ENCODE assay signal across 9 mouse cellular contexts in the genomic region with DNA sequence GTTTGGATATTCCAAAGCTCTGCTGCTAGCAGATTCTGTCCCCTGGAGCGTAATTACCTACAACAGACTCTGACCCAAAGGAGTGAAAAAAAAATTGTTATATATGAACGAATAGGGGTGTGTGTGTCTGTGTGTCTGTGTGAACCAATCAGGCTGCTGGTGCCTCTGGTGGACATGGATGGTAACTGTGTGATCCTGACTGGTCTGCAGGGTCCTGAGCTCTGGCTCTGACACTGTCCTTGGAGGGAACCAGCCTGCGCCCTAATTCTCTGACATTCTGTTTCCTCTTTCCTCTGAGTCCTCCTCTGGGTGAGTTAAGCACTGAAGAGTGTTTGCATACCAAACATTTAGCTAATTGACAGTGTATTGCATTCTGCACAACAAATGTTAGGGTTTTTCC. TPM values are rescaled to one million over a fixed set of nuclear protein-coding genes. Genes with fewer than 3 reads are reported as not detected.
DNase-seq lines count a peak whose midpoint lies in the region; ATAC-seq and TF ChIP-seq lines count a peak whose summit lies in the region.
"Had no signal": no experiment of that assay in that cellular context is flagged by ENCODE, and none has a peak within 500 bp of the region (broad histone marks: within the 10 kb centered on the region; RNA-seq: fewer than 3 reads in every experiment).

No protein-coding gene starts in this region.

- no peak for TF ChIP-seq POLR2A in bone marrow, adult 2 months (IDR thresholded peaks at IDR 0.05; ENCODE audit: borderline replicate concordance, control insufficient read depth, low read depth, low read length)

- no peak for DNase-seq in forebrain, postnatal 0 days
- DNase-seq in forebrain, embryonic 11.5 days (ENCODE audit: low spot score) = no peak
- DNase-seq in 416B (ENCODE audit: low read depth) = peak; percentile 44
- no peak for DNase-seq in liver, embryonic 13.5 days
- no peak for DNase-seq in frontal cortex, postnatal 14 days (ENCODE audit: low spot score in 2 of 2)
- DNase-seq in ovary, adult 18-20 months (ENCODE audit: low spot score) = no peak

- no peaks in the 10 kb centered on the region for H3K27me3 ChIP-seq in forebrain, postnatal 0 days (ENCODE audit: insufficient read depth, low read length)
- H3K27me3 ChIP-seq in forebrain, embryonic 11.5 days (ENCODE audit: control insufficient read depth, insufficient read depth, low read length) = no peaks in the 10 kb centered on the region
- no peaks in the 10 kb centered on the region for H3K27me3 ChIP-seq in liver, embryonic 13.5 days
- no peaks in the 10 kb centered on the region for H3K27me3 ChIP-seq in hindbrain, embryonic 12.5 days
- H3K27me3 ChIP-seq: lung, embryonic 15.5 days had no signal

- no peak overlapping the region for H3K4me3 ChIP-seq in forebrain, postnatal 0 days (ENCODE audit: low read depth, low read length)
- H3K4me3 ChIP-seq in forebrain, embryonic 11.5 days (ENCODE audit: low read depth, low read length) = no peak overlapping the region
- no peak overlapping the region for H3K4me3 ChIP-seq in bone marrow, adult 2 months (replicated peaks; ENCODE audit: control insufficient read depth, low read depth, low read length)
- no peak overlapping the region for H3K4me3 ChIP-seq in liver, embryonic 13.5 days (replicated peaks)
- H3K4me3 ChIP-seq in hindbrain, embryonic 12.5 days = no peak overlapping the region
- H3K4me3 ChIP-seq: lung, embryonic 15.5 days had no signal

- WGBS in forebrain, postnatal 0 days = 62% methylated on average over 3 of the region's 3 CpGs
- WGBS in forebrain, embryonic 11.5 days = 71% methylated on average over 3 of the region's 3 CpGs
- WGBS in bone marrow, adult 2 months = 44% methylated on average over 3 of the region's 3 CpGs
- 52% methylated on average over 3 of the region's 3 CpGs for WGBS in liver, embryonic 13.5 days (ENCODE audit: insufficient replicate concordance)
- 64% methylated on average over 3 of the region's 3 CpGs for WGBS in hindbrain, embryonic 12.5 days

- no peaks in the 10 kb centered on the region for H3K9me3 ChIP-seq in forebrain, postnatal 0 days (ENCODE audit: low read length)
- H3K9me3 ChIP-seq in forebrain, embryonic 11.5 days (ENCODE audit: control insufficient read depth, low read length) = no peaks in the 10 kb centered on the region
- H3K9me3 ChIP-seq in liver, embryonic 13.5 days (replicated peaks) = no peaks in the 10 kb centered on the region
- no peaks in the 10 kb centered on the region for H3K9me3 ChIP-seq in hindbrain, embryonic 12.5 days (replicated peaks)
- H3K9me3 ChIP-seq: lung, embryonic 15.5 days had no signal

- ATAC-seq in forebrain, postnatal 0 days = no peak
- ATAC-seq in forebrain, embryonic 11.5 days (replicated peaks; ENCODE audit: low FRiP score) = no peak
- peak; percentile 84 for ATAC-seq in liver, embryonic 13.5 days (ENCODE audit: low read depth)
- ATAC-seq in hindbrain, embryonic 12.5 days (ENCODE audit: low FRiP score) = no peak

- peak; percentile 37 for TF ChIP-seq CTCF in forebrain, postnatal 0 days (IDR thresholded peaks at IDR 0.05; ENCODE audit: low read depth)
- TF ChIP-seq CTCF in bone marrow, adult 2 months (IDR thresholded peaks at IDR 0.05; ENCODE audit: control insufficient read depth, insufficient read depth, low read length) = peak; percentile 45; the same call in 1 of the 2 replicates

- no peaks in the 10 kb centered on the region for H3K4me1 ChIP-seq in forebrain, postnatal 0 days (ENCODE audit: insufficient read depth)
- H3K4me1 ChIP-seq in forebrain, embryonic 11.5 days (replicated peaks; ENCODE audit: control insufficient read depth, insufficient read depth, low read length) = no peaks in the 10 kb centered on the region
- H3K4me1 ChIP-seq in bone marrow, adult 2 months (ENCODE audit: control insufficient read depth, insufficient read depth, low read length) = no peaks in the 10 kb centered on the region; the same call in none of the 2 replicates
- H3K4me1 ChIP-seq in liver, embryonic 13.5 days (replicated peaks) = peaks cover 69% of the 10 kb centered on the region
- H3K4me1 ChIP-seq in hindbrain, embryonic 12.5 days = no peaks in the 10 kb centered on the region
- H3K4me1 ChIP-seq: lung, embryonic 15.5 days had no signal

- no peaks in the 10 kb centered on the region for H3K36me3 ChIP-seq in forebrain, postnatal 0 days (ENCODE audit: insufficient read depth)
- H3K36me3 ChIP-seq in forebrain, embryonic 11.5 days (ENCODE audit: control insufficient read depth, insufficient read depth, low read length) = no peaks in the 10 kb centered on the region
- H3K36me3 ChIP-seq in liver, embryonic 13.5 days = no peaks in the 10 kb centered on the region
- no peaks in the 10 kb centered on the region for H3K36me3 ChIP-seq in hindbrain, embryonic 12.5 days
- H3K36me3 ChIP-seq: lung, embryonic 15.5 days had no signal

- H3K27ac ChIP-seq in forebrain, postnatal 0 days (ENCODE audit: low read depth, low read length) = no peak overlapping the region
- no peak overlapping the region for H3K27ac ChIP-seq in forebrain, embryonic 11.5 days (ENCODE audit: low read depth, low read length)
- no peak overlapping the region for H3K27ac ChIP-seq in bone marrow, adult 2 months (ENCODE audit: control insufficient read depth, insufficient read depth, low read depth, low read length, poor library complexity)
- peak overlapping the region; percentile 100 for H3K27ac ChIP-seq in liver, embryonic 13.5 days
- no peak overlapping the region for H3K27ac ChIP-seq in hindbrain, embryonic 12.5 days
- H3K27ac ChIP-seq: lung, embryonic 15.5 days had no signal

- no peak overlapping the region for H3K4me2 ChIP-seq in forebrain, postnatal 0 days (ENCODE audit: low read depth)
- H3K4me2 ChIP-seq in forebrain, embryonic 11.5 days (ENCODE audit: low read depth, low read length, severe bottlenecking) = no peak overlapping the region
- no peak overlapping the region for H3K4me2 ChIP-seq in liver, embryonic 13.5 days
- H3K4me2 ChIP-seq in hindbrain, embryonic 12.5 days (replicated peaks) = no peak overlapping the region
- H3K4me2 ChIP-seq: lung, embryonic 15.5 days had no signal

- no peak overlapping the region for H3K9ac ChIP-seq in forebrain, postnatal 0 days
- no peak overlapping the region for H3K9ac ChIP-seq in forebrain, embryonic 11.5 days (ENCODE audit: low read length)
- peak overlapping the region; percentile 26; the same call in 1 of the 2 replicates for H3K9ac ChIP-seq in liver, embryonic 13.5 days
- no peak overlapping the region for H3K9ac ChIP-seq in hindbrain, embryonic 12.5 days
- H3K9ac ChIP-seq: lung, embryonic 15.5 days had no signal

RNA-seq across cellular contexts. Expression of a gene that starts 4.2 kb away (rescaled TPM):
- not detected in 2 replicates for total RNA-seq in forebrain, postnatal 0 days (2014; rRNA removed)
- polyA plus RNA-seq in forebrain, postnatal 0 days (2015; fragmentation: Nextera tagmentation; extraction: Ambion mirVana) = not detected in 2 replicates
- 19.7 and 21.0 TPM in 2 replicates for polyA plus RNA-seq in forebrain, embryonic 11.5 days (2014; fragmentation: Nextera tagmentation; extraction: Ambion mirVana)
- 152 and 243 TPM in 2 replicates for polyA plus RNA-seq in bone marrow, adult 2 months (2011; ENCODE audit: insufficient read depth, insufficient read length, low replicate concordance, missing spikeins)
- polyA plus RNA-seq in liver, embryonic 13.5 days (2015; fragmentation: Nextera tagmentation; extraction: Ambion mirVana) = 405 and 482 TPM in 2 replicates
- 2.4 and 4.3 TPM in 2 replicates for polyA plus RNA-seq in hindbrain, embryonic 12.5 days (2016; fragmentation: Nextera tagmentation; extraction: Ambion mirVana)

RNA-seq across cellular contexts. Expression of a gene that starts 28.3 kb away (rescaled TPM):
- total RNA-seq in forebrain, postnatal 0 days (2014; rRNA removed) = 9.0 and 10.4 TPM in 2 replicates
- 6.5 and 6.7 TPM in 2 replicates for polyA plus RNA-seq in forebrain, postnatal 0 days (2015; fragmentation: Nextera tagmentation; extraction: Ambion mirVana)
- 10.9 and 11.6 TPM in 2 replicates for polyA plus RNA-seq in forebrain, embryonic 11.5 days (2014; fragmentation: Nextera tagmentation; extraction: Ambion mirVana)
- polyA plus RNA-seq in bone marrow, adult 2 months (2011; ENCODE audit: insufficient read depth, insufficient read length, low replicate concordance, missing spikeins) = 20.7 and 27.0 TPM in 2 replicates
- polyA plus RNA-seq in liver, embryonic 13.5 days (2015; fragmentation: Nextera tagmentation; extraction: Ambion mirVana) = 8.7 and 9.7 TPM in 2 replicates
- polyA plus RNA-seq in hindbrain, embryonic 12.5 days (2016; fragmentation: Nextera tagmentation; extraction: Ambion mirVana) = 8.1 and 9.0 TPM in 2 replicates

RNA-seq across cellular contexts. Expression of a gene that starts 33.2 kb away (rescaled TPM):
- 3.4 and 4.7 TPM in 2 replicates for total RNA-seq in forebrain, postnatal 0 days (2014; rRNA removed)
- 60.2 and 65.9 TPM in 2 replicates for polyA plus RNA-seq in forebrain, postnatal 0 days (2015; fragmentation: Nextera tagmentation; extraction: Ambion mirVana)
- polyA plus RNA-seq in forebrain, embryonic 11.5 days (2014; fragmentation: Nextera tagmentation; extraction: Ambion mirVana) = 320 and 324 TPM in 2 replicates
- polyA plus RNA-seq in bone marrow, adult 2 months (2011; ENCODE audit: insufficient read depth, insufficient read length, low replicate concordance, missing spikeins) = 614 and 712 TPM in 2 replicates
- polyA plus RNA-seq in liver, embryonic 13.5 days (2015; fragmentation: Nextera tagmentation; extraction: Ambion mirVana) = 555 and 600 TPM in 2 replicates
- polyA plus RNA-seq in hindbrain, embryonic 12.5 days (2016; fragmentation: Nextera tagmentation; extraction: Ambion mirVana) = 207 and 211 TPM in 2 replicates
